Mouse (Mus musculus) spleen, adult 2 months (tissue): ENCODE measurements around the gene Doc2g. TPM values are rescaled to one million over a fixed set of nuclear protein-coding genes. Genes with fewer than 3 reads are reported as not detected.
"Not testable (repeated sequence)": the region's sequence is repeated elsewhere in the genome, so short reads cannot be mapped to it uniquely, and the experiment has no call there.

Experiments used
- DNase-seq, 2 experiments: peaks; one replicate each; pipeline versions ENCODE4 v3.0.0 to v3.0.0-alpha.2; 2012 to 2021; ENCODE audit warnings: low spot score in 2 of 2, low read depth in 1 of 2
- H3K27ac ChIP-seq: fragments of 200-500 bp; 2 replicates; pipeline ENCODE4 v1.5.1; 2012; ENCODE audit warnings: low read length, inconsistent platforms; ENCODE audit not compliant: insufficient read depth
- H3K27me3 ChIP-seq: fragments of 200-500 bp; 2 replicates; pipeline ENCODE4 v1.6.1; 2012; ENCODE audit warnings: mild to moderate bottlenecking, moderate library complexity, low read length, inconsistent platforms; ENCODE audit not compliant: control insufficient read depth, insufficient read depth
- H3K36me3 ChIP-seq: fragments of 200-500 bp; 2 replicates; pipeline ENCODE4 v1.6.1; 2012; ENCODE audit warnings: mild to moderate bottlenecking, low read length, inconsistent platforms; ENCODE audit not compliant: control insufficient read depth, insufficient read depth
- H3K4me1 ChIP-seq: fragments of 200-500 bp; 2 replicates; pipeline ENCODE4 v1.6.1; 2011; ENCODE audit warnings: inconsistent platforms; ENCODE audit not compliant: control insufficient read depth, insufficient read depth, insufficient read length
- H3K4me3 ChIP-seq: fragments of 200-500 bp; 2 replicates; pipeline ENCODE4 v1.5.1; 2011; ENCODE audit warnings: mild to moderate bottlenecking, inconsistent platforms; ENCODE audit not compliant: insufficient read depth, insufficient read length; ENCODE audit errors: extremely low read depth
- CTCF ChIP-seq: fragments of 200-500 bp; IDR thresholded peaks from 2 replicates; pipeline ENCODE4 v1.5.1; 2011; ENCODE audit warnings: mild to moderate bottlenecking, inconsistent platforms; ENCODE audit not compliant: insufficient read depth, insufficient read length, insufficient replicate concordance; ENCODE audit errors: extremely low read depth
- POLR2A ChIP-seq: fragments of 200-500 bp; IDR thresholded peaks from 2 replicates; pipeline ENCODE4 v1.6.1; 2011; ENCODE audit warnings: low read depth, low read length, inconsistent platforms
- WGBS: fragments of 180-500 bp; shearing (Covaris S2); methylation state at CpG from one replicate; pipeline ENCODE4 v1.1.7; 2018; 5-methylcytosine and 5-hydroxymethylcytosine counted together
- polyA plus RNA-seq: library from polyadenylated mRNA; depleted of rRNA; stranded (reverse); fragments of >200 nt; gene quantifications from 2 replicates; pipeline ENCODE4 v1.2.3, GENCODE M21; 2012

Gene Doc2g
- polyA plus RNA-seq, 1 experiment = 13.7 TPM

DNA sequence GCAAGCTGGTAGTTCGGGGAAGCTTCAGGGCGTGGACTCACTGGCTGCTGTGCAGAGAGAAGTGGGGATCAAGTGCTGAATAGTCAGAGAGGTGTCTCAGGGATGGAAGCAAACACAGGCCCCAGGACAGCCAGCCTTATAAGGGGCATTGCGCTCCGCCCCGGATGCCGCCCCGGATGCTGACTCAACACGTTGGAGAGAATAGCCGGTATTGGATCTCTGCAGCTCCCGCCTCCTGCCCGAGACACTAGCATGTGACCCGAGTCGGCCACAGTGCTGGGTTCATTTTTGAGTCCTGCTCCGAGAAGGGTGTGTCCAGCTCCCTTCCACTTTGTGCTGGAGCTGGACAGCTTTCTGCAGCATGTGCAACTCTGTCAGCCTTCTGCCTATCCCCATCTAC lies 39.0 kb downstream of the Doc2g start:
- WGBS = 79% methylated on average over 14 of the region's 14 CpGs
- H3K27me3 ChIP-seq = no peaks in the 10 kb centered on the region
- no peak overlapping the region for H3K27ac ChIP-seq
- no peak for TF ChIP-seq CTCF
- no peak for TF ChIP-seq POLR2A
- no peak overlapping the region for H3K4me3 ChIP-seq
- H3K36me3 ChIP-seq = no peaks in the 10 kb centered on the region
- H3K4me1 ChIP-seq = no peaks in the 10 kb centered on the region
- DNase-seq = peak in 1 of 2 experiments; percentile 15

DNA sequence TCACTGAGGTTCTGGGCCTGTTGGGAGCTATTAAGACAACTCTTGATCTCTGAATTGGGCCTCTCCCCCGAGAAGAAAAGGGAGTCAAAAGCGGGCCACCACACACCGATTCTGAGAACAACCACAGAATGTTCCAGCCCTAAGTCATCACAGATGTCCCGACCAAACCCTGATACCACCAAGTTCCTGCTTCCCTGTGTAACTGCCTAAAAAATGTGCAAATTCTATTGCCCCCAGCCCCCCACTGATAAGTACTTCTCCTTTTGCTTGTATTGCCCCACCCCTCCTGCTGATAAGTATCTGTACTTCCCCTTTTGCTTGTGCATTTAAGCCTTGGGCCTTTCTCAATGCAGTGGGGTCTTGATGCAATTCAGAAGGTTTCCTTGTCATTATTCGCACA lies 41.0 kb downstream of the Doc2g start:
- H3K4me3 ChIP-seq, DNase-seq, H3K36me3 ChIP-seq, H3K4me1 ChIP-seq, H3K27ac ChIP-seq, H3K27me3 ChIP-seq: not testable (repeated sequence)
- WGBS = 59% methylated on average over 5 of the region's 5 CpGs

DNA sequence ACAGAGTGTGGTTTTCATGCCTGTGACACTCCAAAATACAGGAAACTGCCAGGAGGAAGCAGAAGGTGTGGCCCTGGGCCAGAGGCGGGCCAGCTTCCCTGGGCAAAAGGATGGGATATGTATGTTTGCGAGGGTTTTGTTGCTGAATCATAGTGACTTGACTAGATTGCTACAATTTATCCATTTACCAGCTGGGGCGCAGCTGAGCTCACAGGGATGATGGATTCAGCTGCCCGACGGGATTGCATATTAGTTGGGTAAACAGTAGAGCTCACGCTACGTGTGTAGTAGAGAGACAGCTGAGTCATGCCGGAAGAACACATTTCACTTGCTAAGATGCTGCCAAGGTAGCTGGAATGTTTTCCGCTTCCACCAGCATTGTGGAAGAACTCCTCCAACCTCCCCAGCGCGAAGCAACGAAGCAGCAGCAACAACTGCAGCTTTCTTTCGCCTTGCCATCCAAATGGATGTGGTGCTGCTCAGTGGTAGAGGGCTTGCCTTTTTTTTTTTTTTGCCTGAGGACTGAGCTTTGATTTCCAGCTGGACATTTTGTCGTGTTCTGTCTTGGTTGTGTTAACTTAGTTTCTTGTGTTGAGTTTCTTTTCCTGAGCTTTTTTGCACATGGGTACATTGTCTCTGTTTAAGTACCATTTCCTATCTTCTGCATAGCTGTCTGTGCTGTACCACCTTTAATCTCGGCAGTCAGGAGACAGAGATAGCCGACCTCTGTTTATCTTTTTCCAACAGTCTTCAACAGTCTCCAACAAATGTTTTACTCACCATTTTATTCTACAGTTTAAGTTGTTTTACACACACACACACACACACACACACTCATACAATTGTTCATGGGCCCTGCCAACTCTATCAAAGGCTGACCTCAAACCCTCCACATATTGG lies 43.1 kb downstream of the Doc2g start, which contains the start of gene Gstp2:
Gstp2 (minus strand) TSS at position 58 of the 900 bp plus-strand sequence.
- no peak for DNase-seq
- Histone ChIP-seq H3K27me3 (no peaks in the 10 kb centered on the region), H3K36me3 (no peaks in the 10 kb centered on the region), H3K4me3 (no peak within 1 kb of the TSS), H3K4me1 (no peaks in the 10 kb centered on the region), H3K27ac (peak within 1 kb of the TSS; percentile 46)
- TF ChIP-seq CTCF = no peak
- TF ChIP-seq POLR2A = no peak
- WGBS = 72% methylated on average over 16 of the region's 16 CpGs

DNA sequence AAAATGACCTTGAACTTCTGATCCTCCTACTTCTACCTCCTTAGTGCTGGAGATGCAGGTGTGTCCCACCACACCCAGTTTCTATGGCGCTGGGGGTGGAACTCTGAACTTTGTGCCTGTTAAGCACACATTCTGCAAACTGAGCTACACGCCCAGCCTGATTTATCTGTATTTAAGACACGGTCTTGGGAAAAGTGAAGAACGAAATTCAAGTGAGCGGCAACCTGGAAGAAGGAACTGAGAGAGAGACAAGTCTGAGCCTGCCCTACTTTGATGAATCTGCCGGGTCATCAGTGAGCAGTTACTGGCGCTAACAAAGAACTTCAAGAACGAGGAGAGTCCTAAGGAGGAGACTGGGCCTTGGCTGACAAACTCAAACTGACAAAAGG lies 43.7 kb downstream of the Doc2g start:
- no peak for DNase-seq
- H3K27ac ChIP-seq = no peak overlapping the region

DNA sequence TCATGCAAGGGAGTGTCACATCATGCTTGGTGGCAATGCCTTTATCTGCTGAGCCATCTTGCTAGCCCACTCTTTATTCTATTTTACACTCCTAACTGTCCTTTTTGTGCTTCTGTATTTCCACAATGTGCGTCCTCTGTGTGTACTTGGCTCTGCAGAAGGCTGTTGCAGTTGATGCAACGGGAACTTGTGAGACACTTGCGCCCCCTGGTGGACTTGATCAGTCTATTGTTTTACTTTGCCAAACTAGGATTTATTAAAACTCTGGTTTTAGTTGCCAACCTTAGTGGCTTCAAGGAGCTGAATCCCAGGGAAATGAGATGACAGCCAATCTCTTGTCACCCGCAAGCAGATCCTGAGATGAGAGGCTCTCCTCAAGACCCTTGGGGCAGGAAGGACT lies 44.7 kb downstream of the Doc2g start:
- Histone ChIP-seq H3K4me1 (no peaks in the 10 kb centered on the region), H3K36me3 (no peaks in the 10 kb centered on the region), H3K27me3 (no peaks in the 10 kb centered on the region), H3K27ac (no peak overlapping the region), H3K4me3 (no peak overlapping the region)
- 11% methylated on average over 4 of the region's 4 CpGs for WGBS
- TF ChIP-seq POLR2A (no peak), CTCF (peak; percentile 75; the same call in 1 of the 2 replicates)
- DNase-seq = peak; percentile 67 to 79

More for the DNA sequence above, 43.7 kb downstream of the Doc2g start:
- 72% methylated on average over 8 of the region's 8 CpGs for WGBS
- Histone ChIP-seq H3K4me3 (no peak overlapping the region), H3K4me1 (no peaks in the 10 kb centered on the region), H3K27me3 (no peaks in the 10 kb centered on the region), H3K36me3 (no peaks in the 10 kb centered on the region)
- TF ChIP-seq CTCF = no peak
- no peak for TF ChIP-seq POLR2A

DNA sequence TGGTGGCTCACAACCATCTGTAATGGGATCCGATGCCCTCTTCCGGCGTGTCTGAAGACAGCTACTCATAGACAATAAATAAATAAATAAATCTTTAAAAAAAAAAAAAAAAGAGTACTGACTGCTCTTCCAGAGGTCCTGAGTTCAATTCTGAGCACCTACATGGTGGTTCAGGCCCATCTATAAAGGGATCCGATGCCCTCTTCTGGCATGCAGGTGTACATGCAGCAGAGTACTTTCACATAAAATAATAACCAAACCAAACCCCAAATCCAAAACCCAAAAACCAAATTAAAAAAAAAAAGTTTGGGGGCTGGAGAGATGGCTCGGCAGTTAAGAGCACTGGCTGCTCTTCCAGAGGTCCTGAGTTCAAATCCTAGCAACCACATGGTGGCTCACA lies 46.0 kb downstream of the Doc2g start:
- not testable (repeated sequence) for H3K4me1 ChIP-seq, H3K27ac ChIP-seq, DNase-seq, H3K4me3 ChIP-seq, H3K36me3 ChIP-seq, H3K27me3 ChIP-seq
- WGBS = 78% methylated on average over 5 of the region's 5 CpGs

DNA sequence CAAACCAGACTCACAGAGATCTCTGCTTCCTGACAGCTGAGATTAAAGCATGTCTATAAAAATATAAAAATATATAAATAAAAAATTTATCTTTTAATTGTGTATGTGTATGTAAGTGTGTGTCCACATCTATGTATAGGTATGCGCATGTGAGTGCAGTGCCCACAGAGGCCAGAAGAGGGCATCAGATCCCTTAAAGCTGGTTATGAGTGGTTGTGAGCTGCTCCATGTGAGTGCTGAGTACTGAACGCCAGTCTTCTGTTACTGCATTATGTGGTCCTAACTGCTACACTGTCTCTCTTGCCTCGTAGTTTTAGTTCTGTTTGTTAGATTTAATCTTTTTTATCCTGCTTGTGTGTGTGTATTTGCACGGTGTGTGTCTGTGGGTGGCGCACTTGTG lies 47.9 kb downstream of the Doc2g start:
- WGBS = 99% methylated on average over 5 of the region's 5 CpGs
- H3K27me3 ChIP-seq = no peaks in the 10 kb centered on the region
- no peaks in the 10 kb centered on the region for H3K4me1 ChIP-seq
- TF ChIP-seq POLR2A (no peak), CTCF (no peak)
- no peak overlapping the region for H3K27ac ChIP-seq
- H3K36me3 ChIP-seq = no peaks in the 10 kb centered on the region
- no peak overlapping the region for H3K4me3 ChIP-seq
- no peak for DNase-seq
